Mouse (Mus musculus): Measurements from ENCODE around the gene Psen2. TPM values are rescaled to one million over a fixed set of nuclear protein-coding genes. Genes with fewer than 3 reads are reported as not detected.

Psen2 gene
- total and polyA plus RNA-seq, 3 experiments = 23.4 to 46.1 (median 45.3) TPM

- Histone ChIP-seq H3K9ac (ENCODE audit: insufficient read depth, low read depth) (no peak overlapping the region), H3K9me3 (replicated peaks; ENCODE audit: low read length) (peaks cover 6% of the 10 kb centered on the region), H3K27me3 (replicated peaks) (no peaks in the 10 kb centered on the region), H3K4me1 (ENCODE audit: control insufficient read depth in 1 of 2, insufficient read depth in 2 of 2) (peaks cover 18 to 42% of the 10 kb centered on the region in 2 experiments), H3K4me3 (replicated peaks in 1 of 3; ENCODE audit: low read depth in 2 of 3, low read length in 2 of 3, poor library complexity in 1 of 3) (no peak overlapping the region), H3K27ac (ENCODE audit: insufficient read depth, low read depth) (no peak overlapping the region), H3K79me2 (replicated peaks; ENCODE audit: control insufficient read depth, extremely low read depth, insufficient read depth, poor library complexity, severe bottlenecking) (no peaks in the 10 kb centered on the region), H3K36me3 (replicated peaks in 1 of 2; ENCODE audit: control insufficient read depth in 1 of 2, insufficient read depth in 1 of 2, low read length in 1 of 2) (no peaks in the 10 kb centered on the region), H3K4me2 (ENCODE audit: insufficient read depth, low read depth, poor library complexity, severe bottlenecking) (no peak overlapping the region)
- dilution Hi-C loops (cut with MboI; ENCODE audit: extremely low pct_ligation_motif_present, extremely low pct_unique_long_range_greater_than_20kb, low sequenced_read_pairs) = no loop called here
- in situ Hi-C loops (cut with MboI; ENCODE audit: low pct_ligation_motif_present, low pct_unique_long_range_greater_than_20kb, low sequenced_read_pairs) = loop anchor here (5.0 kb wide), 1 partner anchor 125 kb away; no protein-coding TSS in a partner anchor
- no peak for TF ChIP-seq ZMIZ1 (IDR thresholded peaks at IDR 0.05; ENCODE audit: low read depth, low read length)
- no peak for TF ChIP-seq JUN (IDR thresholded peaks at IDR 0.05; ENCODE audit: insufficient read depth, low read depth, low read length)
- TF ChIP-seq NELFE (IDR thresholded peaks at IDR 0.05; ENCODE audit: low read depth, low read length) = no peak
- DNase-seq (ENCODE audit: extremely low read depth) = no peak
These were observed 19.3 kb upstream of the Psen2 start for GRCm38 (mm10) chr1:180282581-180282980.

- Histone ChIP-seq H3K36me3 (replicated peaks in 1 of 2; ENCODE audit: control insufficient read depth in 1 of 2, insufficient read depth in 1 of 2, low read length in 1 of 2) (no peaks in the 10 kb centered on the region), H3K4me3 (replicated peaks in 1 of 3; ENCODE audit: low read depth in 2 of 3, low read length in 2 of 3, poor library complexity in 1 of 3) (no peak overlapping the region), H3K4me2 (ENCODE audit: insufficient read depth, low read depth, poor library complexity, severe bottlenecking) (peak overlapping the region; percentile 68), H3K4me1 (ENCODE audit: control insufficient read depth in 1 of 2, insufficient read depth in 2 of 2) (peaks cover 18 to 39% of the 10 kb centered on the region in 2 experiments), H3K27ac (ENCODE audit: insufficient read depth, low read depth) (no peak overlapping the region; the same call in 1 of the 2 replicates), H3K27me3 (replicated peaks) (no peaks in the 10 kb centered on the region), H3K79me2 (replicated peaks; ENCODE audit: control insufficient read depth, extremely low read depth, insufficient read depth, poor library complexity, severe bottlenecking) (no peaks in the 10 kb centered on the region), H3K9me3 (replicated peaks; ENCODE audit: low read length) (peaks cover 15% of the 10 kb centered on the region), H3K9ac (ENCODE audit: insufficient read depth, low read depth) (peak overlapping the region; percentile 25)
- peak; percentile 87 for DNase-seq (ENCODE audit: extremely low read depth)
- dilution Hi-C loops (cut with MboI; ENCODE audit: extremely low pct_ligation_motif_present, extremely low pct_unique_long_range_greater_than_20kb, low sequenced_read_pairs) = no loop called here
- in situ Hi-C loops (cut with MboI; ENCODE audit: low pct_ligation_motif_present, low pct_unique_long_range_greater_than_20kb, low sequenced_read_pairs) = loop anchor here (5.0 kb wide), 1 partner anchor 128 kb away; no protein-coding TSS in a partner anchor
- TF ChIP-seq ELF1 (IDR thresholded peaks at IDR 0.05; ENCODE audit: low read depth, low read length) (peak; percentile 56), KAT2A (IDR thresholded peaks at IDR 0.05; ENCODE audit: insufficient replicate concordance, low read length) (no peak), GABPA (IDR thresholded peaks at IDR 0.05; ENCODE audit: insufficient replicate concordance, low read depth, low read length) (no peak), USF2 (conservative IDR thresholded peaks at IDR 0.05; ENCODE audit: low read depth, low read length) (no peak), NELFE (IDR thresholded peaks at IDR 0.05; ENCODE audit: low read depth, low read length) (peak; percentile 55), ETS1 (conservative IDR thresholded peaks at IDR 0.05; ENCODE audit: low read depth, low read length) (peak; percentile 86), USF1 (IDR thresholded peaks at IDR 0.05; ENCODE audit: low read depth, low read length) (no peak), SIN3A (IDR thresholded peaks at IDR 0.05; ENCODE audit: low read length) (no peak; the same call in none of the 2 replicates), CTCF (conservative IDR thresholded peaks at IDR 0.05 in 1 of 2, IDR thresholded peaks at IDR 0.05 in 1 of 2; ENCODE audit: low read depth in 2 of 2, low read length in 2 of 2) (no peak), MYC (IDR thresholded peaks at IDR 0.05; ENCODE audit: low read depth, low read length) (peak; percentile 82; the same call in 1 of the 2 replicates), RCOR1 (conservative IDR thresholded peaks at IDR 0.05; ENCODE audit: low read depth, low read length) (no peak), TCF12 (IDR thresholded peaks at IDR 0.05; ENCODE audit: low read depth, low read length) (peak; percentile 82), IRF4 (IDR thresholded peaks at IDR 0.05; ENCODE audit: low read depth, low read length) (peak; percentile 43; the same call in 1 of the 2 replicates), MXI1 (IDR thresholded peaks at IDR 0.05; ENCODE audit: low read depth, low read length) (peak; percentile 71), EP300 (IDR thresholded peaks at IDR 0.05; ENCODE audit: low read length) (no peak), RAD21 (IDR thresholded peaks at IDR 0.05; ENCODE audit: low read depth, low read length) (no peak), CHD2 (IDR thresholded peaks at IDR 0.05; ENCODE audit: low read length) (no peak), UBTF (IDR thresholded peaks at IDR 0.05; ENCODE audit: low read depth, low read length) (no peak), ZMIZ1 (IDR thresholded peaks at IDR 0.05; ENCODE audit: low read depth, low read length) (no peak), HCFC1 (IDR thresholded peaks at IDR 0.05; ENCODE audit: low read depth, low read length) (no peak), PAX5 (IDR thresholded peaks at IDR 0.05; ENCODE audit: low read length) (no peak), ZKSCAN1 (IDR thresholded peaks at IDR 0.05; ENCODE audit: borderline replicate concordance, low read depth, low read length) (no peak), MEF2A (IDR thresholded peaks at IDR 0.05; ENCODE audit: borderline replicate concordance, low read depth, low read length) (peak; percentile 57; the same call in 1 of the 2 replicates), MAZ (IDR thresholded peaks at IDR 0.05; ENCODE audit: low read depth, low read length) (no peak; the same call in 1 of the 2 replicates), ZNF384 (IDR thresholded peaks at IDR 0.05; ENCODE audit: low read depth, low read length) (no peak), MAX (IDR thresholded peaks at IDR 0.05; ENCODE audit: low read length) (peak; percentile 40; the same call in 1 of the 2 replicates), CHD1 (IDR thresholded peaks at IDR 0.05; ENCODE audit: low read depth, low read length) (no peak), ZC3H11A (IDR thresholded peaks at IDR 0.05; ENCODE audit: low read depth, low read length) (no peak), MAFK (IDR thresholded peaks at IDR 0.05; ENCODE audit: insufficient replicate concordance, low read length) (no peak), JUN (IDR thresholded peaks at IDR 0.05; ENCODE audit: insufficient read depth, low read depth, low read length) (no peak), JUND (conservative IDR thresholded peaks at IDR 0.05; ENCODE audit: low read depth, low read length) (no peak), POLR2A (IDR thresholded peaks at IDR 0.05; ENCODE audit: low read depth, low read length) (0 out of 2 replicates have a peak, but pooled peaks have one; percentile 45)
These were observed 16.4 kb upstream of the Psen2 start for GRCm38 (mm10) chr1:180279648-180280047.

Measured in CH12.LX (cell line).